Mouse (Mus musculus): ENCODE results near the gene Cdk2.
"Not testable (repeated sequence)": the region's sequence is repeated elsewhere in the genome, so short reads cannot be mapped to it uniquely, and the experiment has no call there.

The Cdk2 gene

DNA sequence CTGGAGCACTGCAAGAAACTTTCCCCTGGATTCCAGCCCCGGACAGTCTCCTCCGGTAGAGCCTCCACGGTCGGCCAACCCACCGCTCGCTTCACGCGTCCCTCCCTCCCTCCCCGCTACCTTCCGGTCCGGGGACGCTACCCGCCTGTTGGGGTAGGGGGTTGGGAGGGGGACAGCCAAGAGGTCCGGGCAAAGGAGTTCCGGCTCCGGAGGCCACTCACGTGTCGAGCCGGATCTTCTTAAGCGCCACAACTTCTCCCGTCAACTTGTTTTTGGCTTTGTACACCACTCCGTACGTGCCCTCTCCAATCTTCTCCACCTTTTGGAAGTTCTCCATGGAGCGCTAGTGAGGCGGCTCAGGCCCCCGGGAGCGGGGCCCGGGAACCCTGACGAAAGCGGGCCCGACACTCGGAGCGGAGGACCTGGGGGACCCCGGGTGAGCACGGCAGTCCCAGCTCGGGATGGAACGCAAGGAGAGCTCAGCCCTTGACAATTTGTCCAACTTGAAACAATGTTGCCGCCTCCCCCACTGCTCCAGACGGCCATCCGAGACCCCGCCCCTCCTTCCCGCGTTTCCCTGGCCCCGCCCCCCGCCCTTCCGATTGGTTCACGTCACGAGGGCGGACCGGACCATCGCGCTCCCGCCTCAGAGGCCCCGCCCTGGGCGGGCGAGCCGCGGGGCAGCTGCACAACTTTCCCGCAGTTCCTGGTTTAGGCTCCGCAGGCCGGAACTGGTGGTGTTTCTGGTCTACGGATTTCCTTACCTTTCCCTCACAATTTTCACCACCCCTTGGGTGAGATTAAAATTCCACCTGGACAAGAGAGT is at the start of gene Cdk2:
Gene Cdk2 (minus strand): TSS at position 541 of the 826 bp plus-strand sequence.
- DNase-seq: peak; percentile 90 to 91

DNA sequence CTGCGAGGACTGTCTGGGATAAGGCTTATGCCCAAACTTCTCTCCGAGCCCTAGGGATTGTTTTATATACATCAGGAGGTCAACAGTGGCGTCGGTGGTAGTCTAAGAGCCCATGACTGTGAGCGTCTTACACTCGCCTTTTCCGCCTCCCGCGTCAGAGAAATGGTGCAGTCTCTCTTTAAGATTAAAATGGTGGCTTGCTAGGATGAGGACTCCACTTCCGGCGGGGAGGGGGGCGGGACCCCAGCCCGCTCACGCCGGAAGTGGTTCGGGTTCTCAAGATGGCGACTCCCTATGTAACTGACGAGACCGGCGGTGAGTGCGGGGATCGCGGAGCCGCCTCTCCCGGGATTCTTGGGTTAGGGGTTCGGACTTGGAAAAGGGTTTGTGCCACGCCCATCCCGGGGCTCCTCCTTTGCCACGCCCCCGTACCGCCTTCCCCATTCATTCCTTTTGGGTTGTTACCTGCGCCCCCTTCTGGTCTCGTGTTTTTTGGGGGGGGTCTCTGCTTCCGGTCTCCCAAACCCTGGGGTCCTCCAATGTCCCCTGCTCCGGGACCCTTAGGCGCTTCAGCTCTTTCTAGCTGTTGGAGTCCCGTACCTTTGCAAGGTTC is 43.5 kb upstream of the Cdk2 start:
- DNase-seq: peak; percentile 79

DNA sequence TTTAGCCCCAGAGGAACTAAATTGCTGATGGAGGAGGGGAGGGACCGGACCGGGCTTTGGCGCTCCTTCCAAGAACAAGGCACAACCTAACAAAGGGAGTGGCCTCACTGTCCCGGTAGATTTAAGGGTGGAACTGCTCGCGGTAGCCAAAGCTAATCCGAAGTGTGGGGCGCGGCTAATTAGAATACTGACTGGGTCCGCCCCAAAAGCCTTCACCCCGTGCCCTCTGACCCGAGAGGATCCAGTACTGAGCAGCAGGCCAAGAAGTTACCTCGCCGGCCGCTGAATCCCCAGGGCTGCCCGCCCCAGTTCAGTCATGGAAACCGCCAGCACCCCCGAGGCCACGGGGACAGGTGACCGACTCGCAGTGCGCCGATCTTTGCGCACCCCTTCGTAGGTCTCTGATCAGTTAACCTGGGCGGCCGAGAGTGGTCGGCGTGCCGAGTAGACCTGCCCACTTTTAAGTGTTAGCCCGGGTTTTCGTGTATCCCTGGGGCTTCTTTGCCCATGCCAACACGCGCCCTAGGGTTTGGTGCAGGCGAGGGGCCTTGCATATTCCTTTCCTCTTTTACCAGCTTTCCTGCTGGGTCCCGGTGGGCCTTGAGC is 42.9 kb upstream of the Cdk2 start, which contains the start of gene Pym1:
Gene Pym1 (plus strand): TSS at position 244 of the 606 bp plus-strand sequence.
- peak; percentile 63 to 66 for DNase-seq

DNA sequence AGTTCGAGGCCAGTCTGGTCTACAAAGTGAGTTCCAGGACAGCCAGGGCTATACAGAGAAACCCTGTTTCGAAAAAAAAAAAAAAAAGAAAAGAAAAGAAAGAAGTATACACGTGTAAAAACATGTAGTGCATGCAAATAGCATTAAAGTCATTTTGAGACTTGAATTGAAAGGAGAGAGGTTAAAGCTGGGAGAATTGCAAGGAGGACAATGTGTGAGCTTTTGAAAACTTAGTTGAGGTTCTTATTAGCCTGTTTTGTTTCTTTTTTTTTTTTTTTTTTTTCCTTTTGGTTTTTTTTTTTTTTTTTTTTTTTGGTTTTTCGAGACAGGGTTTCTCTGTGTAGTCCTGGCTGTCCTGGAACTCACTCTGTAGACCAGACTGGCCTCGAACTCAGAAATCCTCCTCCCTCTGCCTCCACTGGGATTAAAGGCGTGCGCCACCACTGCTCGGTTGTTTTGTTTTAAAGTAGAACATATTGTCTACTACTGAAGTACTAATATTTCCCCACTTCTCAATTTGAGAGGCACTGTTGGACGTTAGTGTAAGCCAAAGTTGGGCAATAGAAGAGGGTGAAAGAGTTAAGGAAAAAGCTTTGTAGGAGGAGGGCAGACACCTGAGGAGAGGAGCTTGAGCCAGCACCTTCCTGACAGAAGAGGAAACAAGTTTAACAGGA is 42.3 kb upstream of the Cdk2 start:
- DNase-seq: no peak

DNA sequence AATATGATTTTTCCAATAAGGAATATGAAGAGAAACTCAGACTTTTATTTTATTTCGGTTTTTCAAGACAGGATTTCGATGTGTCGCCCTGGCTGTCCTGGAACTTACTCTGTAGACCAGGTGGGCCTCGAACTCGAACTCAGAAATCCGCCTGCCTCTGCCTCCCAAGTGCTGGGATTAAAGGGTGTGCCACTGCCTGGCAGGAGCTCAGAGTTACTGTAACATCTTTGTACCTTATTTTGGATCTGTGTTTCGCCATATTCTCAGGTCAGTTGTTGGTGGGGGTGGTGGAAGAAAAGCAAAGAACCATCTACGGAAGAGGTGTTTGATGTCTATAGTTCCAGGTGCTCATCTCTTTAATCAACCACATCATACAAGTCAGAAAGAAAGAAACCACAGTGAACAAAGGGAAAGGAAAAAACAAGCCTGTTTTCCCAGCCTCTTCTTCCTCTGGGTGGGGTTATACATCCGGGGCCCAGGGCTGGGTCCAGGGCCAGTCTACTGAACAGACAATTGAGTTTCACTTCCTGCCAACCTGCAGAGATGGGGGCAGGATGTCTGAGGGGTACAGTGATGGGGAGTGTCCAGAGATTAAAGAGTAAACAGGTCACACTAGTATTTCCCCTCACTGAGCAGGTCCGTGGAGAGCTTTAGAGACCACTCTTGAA is 41.2 kb upstream of the Cdk2 start:
- DNase-seq: peak; percentile 77 to 82

DNA sequence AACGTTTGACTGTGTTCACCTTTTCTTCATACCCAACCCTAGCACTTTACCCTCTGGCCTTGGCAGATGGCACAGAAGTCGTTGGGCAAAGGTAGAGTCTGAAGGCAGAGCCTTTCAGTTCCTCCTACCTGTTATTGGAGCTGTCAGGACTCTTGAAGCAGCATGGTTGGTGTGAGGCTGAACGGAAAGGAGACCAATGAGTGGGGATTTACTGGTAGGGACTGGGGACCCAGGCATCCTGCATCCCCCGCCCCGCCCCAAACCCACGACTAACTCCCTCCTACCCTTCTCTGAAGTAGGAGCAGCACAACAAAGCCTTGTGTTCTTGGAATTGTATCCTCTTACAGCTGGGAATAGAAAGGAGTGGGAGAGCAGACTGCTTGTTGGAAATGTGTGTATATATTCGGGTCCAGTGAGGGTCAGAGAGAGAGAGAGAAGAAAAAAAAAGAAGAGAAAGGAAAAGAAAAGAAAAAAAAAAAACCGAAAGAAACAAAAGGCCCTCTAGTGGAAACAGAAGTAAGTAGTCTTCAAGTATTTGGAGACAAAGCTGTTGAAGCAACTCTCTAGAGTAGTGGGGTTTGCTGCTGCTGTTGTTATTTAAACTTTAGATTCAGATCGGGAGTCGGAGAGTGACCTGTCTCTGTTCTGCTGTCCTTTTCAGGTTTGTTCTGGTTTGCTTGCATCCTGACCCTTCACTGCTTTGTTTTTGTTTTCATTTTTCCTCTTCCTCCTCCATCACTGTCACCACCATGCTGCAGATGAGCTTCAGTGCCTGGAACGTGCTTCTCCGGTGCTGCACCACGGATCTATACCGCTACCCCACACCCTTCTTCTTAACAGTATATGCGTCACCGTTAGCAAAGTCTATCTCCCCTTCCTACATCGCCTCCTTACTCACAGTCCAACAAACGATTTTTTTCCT is 40.1 kb upstream of the Cdk2 start, which contains the start of gene Dgka:
Gene Dgka (minus strand): TSS at position 176 of the 922 bp plus-strand sequence.
- peak; percentile 44 to 50 for DNase-seq

DNA sequence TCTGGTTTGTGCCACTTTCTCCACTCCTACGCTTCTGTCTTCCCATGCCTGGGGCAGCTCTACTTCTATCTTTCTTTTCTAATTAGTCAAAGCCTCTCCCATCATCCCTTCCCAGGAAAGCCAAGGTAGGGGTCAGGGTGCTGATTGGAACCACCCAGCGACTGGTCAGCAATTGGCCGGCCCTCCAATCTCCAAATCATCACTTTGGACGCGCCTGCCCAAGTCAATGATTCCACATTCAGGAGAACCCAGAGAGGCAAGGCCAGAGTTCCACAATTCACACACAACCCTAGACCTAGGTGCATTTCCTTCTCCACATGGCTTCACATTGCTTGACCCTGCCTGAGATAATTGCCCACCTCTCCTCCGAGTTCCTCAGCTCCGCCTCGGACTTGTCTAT is 39.4 kb upstream of the Cdk2 start:
- no peak for DNase-seq

DNA sequence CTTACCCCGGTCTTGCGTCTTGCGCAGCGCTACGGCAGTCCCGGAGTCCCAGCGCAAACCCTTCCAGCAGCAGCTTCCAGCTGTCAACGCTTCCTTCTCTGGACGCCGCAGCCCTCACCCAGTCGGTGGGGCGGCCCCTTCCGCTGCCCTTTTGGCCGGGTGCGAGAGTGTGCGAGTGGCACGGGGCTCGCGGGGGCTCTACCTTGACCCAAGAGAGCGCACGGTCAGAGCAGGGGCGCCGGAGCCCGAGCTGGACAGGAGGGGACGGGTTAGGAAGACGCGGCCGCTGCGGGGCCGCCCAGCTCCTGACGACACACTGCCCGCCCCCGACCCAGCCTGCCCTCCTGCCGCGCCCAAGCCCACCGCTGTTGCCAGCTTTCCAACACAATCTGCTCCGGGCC is 39.0 kb upstream of the Cdk2 start:
- DNase-seq: peak; percentile 39 to 51

DNA sequence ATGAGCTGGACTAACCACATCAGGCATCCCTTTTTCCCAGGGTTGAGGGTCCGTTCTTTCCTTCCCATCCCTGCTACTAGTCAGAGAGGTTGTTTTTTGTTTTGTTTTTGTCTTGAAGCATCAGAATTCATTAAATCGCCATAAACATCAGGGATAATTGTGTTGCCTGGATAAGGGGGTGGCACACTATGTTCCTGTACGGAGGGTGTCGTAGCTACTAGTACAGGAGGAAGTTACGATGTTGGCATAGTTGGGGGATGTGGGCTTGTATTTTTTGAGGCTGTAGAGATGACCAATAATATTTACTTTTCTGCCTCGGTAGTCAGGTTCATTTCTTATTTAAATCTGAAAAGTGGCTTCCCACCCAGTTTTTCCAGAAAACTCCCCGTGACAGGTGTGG is 38.4 kb upstream of the Cdk2 start:
- peak; percentile 18 to 23 for DNase-seq

DNA sequence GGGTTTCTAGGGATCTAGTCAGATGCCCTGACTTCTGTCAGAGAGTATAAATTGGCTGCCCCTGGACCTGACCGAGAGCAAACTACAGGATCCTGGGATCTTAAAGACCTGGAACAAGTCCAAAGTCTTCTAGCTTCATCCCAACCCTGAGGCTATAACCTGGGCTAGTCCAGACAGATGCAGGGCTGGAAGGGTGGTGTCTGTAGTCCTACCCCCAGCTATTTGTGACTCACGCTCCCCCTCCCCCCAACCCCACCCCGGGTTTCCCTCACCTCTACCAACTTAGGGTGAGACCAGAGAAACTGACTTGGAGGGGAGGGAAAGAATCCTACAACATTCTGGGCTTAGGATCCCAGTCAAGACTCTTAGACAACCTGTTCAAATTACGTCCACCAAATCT is 37.8 kb upstream of the Cdk2 start:
- DNase-seq: no peak

DNA sequence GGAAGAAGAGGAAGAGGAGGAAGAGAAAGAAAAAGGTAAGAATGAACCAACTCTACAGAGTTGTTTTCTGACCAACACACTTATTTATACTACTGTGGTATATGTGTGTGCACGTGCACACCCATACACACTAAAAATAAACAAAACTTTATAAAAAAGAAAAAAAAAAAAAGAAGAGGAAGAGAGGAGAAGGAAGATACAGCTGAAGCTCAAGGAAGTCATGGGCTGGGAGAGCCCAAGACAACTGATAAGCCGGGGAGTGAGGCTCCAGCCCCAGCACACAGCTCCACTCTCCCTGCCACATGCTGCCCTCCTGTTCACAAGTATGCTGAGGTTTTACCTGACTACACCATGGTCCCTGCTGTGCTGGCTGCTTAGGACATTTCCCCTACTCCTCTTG is 35.5 kb upstream of the Cdk2 start:
- DNase-seq: no peak

DNA sequence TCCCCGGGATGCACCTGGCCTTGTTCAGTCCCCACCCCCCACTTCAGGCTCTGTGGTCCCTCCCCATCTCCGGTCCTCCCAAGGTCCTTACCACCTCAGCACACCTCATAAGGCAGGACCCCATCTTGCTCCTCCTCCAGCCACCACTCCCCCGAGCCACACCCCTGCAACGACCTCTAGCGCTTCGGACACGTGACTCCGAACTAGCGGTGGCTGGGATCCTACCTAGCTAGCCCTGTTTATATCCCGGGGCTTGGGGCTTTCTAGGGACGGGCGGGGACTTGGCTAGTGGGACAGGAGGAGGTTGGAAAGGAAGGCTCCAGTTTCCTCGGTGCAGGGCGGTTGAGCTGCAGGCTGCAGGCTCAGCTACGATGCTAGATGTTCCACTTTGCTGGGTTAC is 32.6 kb upstream of the Cdk2 start:
- no peak for DNase-seq

DNA sequence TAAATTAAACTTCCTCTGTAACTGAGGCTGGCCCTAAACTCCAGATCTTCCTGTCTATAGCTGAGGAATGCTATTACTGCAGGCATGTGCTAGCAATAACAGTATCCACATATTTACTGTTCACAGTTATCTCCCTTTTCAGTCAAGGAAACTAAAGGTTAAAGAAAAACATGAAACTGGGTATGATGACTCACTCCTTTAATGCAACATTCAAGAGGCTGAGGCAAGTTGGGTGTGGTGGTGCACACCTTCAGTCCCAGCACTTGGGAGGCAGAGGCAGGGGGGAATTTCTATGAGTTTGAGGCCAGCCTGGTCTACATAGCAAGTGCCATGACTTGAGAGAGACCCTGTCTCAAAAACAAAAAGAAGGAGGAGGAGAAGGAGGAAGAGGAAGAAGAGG is 27.2 kb upstream of the Cdk2 start:
- DNase-seq: no peak

DNA sequence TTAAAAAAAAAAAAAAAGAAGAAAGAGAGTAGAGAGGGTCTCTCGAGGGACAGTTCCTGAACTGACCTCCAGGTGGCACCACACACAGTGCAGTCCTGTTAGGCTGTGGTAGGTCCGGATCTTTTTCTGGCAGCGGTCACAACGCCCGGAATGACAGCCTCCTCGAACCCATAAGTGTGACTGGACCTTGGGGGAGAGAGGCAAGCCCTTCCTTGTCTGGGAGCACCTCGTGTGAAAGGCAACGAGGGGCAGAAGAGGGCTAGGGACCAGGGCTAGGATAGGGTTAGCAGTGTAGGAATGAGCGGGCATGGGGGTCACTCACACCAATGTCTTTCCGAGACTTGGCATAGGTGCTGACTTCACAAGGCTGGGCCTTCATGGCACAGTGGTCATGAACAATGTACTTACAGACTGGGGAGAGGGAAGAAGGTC is 26.2 kb upstream of the Cdk2 start:
- DNase-seq: peak; percentile 79 to 83

DNA sequence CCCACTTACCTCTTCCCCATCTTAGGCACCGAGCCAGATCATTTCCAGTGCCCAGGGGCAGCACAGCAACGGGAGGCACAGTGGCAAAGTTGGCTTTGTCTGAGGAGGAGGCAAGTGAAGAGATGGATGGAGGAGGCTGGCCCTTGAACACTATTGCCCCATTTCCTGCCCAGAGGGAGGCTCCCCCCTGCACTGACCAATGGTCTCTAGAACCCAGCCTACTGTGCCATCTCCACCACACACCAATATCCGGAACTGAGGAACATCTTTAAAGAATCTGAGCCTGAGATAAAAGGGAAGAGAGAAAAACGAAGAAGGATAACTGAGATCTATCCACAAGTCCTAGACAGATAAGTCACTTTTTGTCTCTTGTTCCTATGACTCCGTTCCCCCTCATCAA is 23.2 kb upstream of the Cdk2 start:
- no peak for DNase-seq

DNA sequence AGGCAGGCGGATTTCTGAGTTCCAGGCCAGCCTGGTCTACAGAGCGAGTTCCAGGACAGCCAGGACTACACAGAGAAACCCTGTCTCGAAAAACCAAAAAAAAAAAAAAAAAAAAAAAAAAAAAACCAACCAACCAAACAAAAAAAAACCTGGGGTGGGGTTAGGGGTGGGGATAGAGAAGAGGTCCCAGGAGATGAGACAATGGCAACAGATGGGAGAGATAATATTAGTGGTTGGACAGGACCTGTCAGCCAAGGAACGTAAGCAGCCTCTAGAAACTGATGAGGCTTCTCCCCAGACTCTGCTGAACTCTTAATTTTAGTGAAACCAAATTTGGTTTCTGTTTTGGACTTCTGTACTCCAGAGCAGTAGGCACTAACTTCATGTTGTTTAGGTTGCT is 20.6 kb upstream of the Cdk2 start:
- not testable (repeated sequence) for DNase-seq

DNA sequence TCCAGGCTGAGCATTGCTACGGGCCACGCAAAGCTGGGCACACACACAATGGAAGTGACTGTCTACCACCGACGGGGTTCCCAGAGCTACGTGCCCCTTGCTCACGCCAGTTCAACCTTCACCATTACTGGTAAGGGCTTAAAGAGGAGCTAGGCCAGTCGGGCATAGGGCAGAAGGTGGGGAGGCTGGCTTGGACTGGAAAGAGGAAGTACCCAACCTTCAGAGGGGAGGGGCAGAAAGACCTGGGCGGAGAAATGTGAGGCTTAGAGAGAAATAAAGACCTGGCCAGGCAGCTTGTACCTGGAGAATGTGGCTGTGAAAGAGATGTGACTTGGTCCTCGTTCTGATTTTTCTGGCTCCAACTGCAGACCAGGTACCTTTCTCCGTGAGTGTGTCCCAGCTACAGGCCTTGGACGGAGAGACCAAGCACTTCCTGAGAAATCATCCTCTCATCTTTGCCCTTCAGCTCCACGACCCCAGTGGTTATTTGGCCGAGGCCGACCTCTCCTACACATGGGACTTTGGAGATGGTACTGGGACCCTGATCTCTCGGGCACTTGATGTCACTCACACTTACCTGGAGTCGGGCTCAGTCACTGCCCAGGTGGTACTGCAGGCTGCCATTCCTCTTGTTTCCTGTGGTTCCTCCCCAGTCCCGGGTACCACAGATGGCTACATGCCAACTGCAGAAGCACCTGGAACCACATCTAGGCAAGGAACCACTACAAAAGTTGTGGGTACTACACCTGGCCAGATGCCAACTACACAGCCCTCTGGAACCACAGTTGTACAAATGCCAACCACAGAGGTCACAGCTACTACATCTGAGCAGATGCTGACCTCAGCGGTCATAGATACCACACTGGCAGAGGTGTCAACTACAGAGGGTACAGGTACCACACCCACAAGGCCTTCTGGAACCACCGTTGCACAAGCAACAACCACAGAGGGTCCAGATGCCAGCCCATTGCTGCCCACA is 11.0 kb upstream of the Cdk2 start:
- peak; percentile 77 to 82 for DNase-seq

DNA sequence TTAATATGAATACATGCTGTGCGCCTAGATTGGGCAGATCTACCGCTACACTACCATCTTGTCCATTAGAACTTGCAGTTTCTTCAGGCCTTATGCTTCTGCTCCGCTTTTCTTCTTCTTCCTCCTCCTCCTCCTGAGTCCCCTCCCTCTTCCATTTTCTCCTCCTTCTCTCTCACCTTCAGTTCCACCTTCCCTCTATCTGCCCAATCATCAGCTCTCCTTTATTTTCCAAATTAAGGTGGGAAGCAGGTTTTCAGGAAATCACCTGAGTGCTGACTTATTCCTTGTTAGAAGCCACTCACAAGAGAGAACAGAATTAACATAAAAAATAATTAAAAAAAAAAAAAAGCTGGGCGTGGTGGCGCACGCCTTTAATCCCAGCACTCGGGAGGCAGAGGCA is 6.5 kb upstream of the Cdk2 start:
- DNase-seq: not testable (repeated sequence)

DNA sequence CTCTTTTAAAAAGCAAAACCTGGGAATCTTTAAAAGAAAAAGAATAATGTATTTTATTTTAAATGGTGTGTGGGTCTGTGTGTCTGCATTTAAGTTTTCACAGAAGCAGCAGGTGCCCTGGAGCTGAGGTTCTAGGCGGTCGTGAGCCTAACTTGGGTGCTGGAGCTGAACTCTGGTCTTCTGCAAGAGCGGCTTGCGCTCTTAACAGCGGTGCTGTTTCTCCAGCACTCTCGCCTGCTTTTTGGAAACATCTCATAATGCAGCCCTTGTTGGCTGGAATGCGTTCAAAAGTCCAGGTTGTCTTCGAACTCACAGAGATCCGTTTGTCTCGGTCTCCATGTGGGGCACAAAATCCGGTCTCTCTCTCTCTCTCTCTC is 474 bp upstream of the Cdk2 start:
- no peak for DNase-seq

DNA sequence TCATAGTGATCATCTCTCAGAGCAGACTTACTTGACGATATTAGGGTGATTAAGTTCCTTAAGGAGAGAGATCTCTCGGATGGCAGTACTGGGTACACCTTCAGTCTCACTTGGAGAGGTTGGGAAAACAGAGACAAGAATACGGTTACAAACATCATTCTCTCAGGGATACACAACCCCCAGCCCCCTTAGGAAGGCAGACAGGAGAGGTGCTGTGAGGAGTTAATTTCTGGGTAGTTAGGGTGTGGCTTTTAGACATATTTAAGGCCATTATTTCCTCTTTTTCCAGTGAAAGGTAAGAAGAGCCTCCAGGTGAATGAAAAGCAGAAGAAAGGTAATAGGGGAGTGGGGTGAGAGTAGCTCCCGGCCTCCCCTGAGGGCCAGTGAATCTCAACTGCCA is 936 bp downstream of the Cdk2 start, which contains the start of gene Pmel:
Gene Pmel (plus strand): TSS at position 301 of the 400 bp plus-strand sequence.
- no peak for DNase-seq

All from B cell, adult 2 months (primary cell).